Mouse (Mus musculus) bone marrow macrophage, adult 2 months (primary cell): ENCODE measurements at regions not wholly inside any gene's neighbourhood (a gene's known extent, or its start where the extent isn't known, plus 50 kb on each side); places are given as distances from the start of the nearest gene placed in this dataset.

Source experiments
- CTCF ChIP-seq: IDR thresholded peaks from 2 replicates; pipeline ENCODE4 v1.5.1; 2012; ENCODE audit warnings: low read depth, mild to moderate bottlenecking, low read length, moderate library complexity
- POLR2A ChIP-seq: IDR thresholded peaks from 2 replicates; pipeline ENCODE4 v1.6.1; 2012; ENCODE audit warnings: mild to moderate bottlenecking, low read depth, low read length, borderline replicate concordance

- TF ChIP-seq CTCF = no peak
- no peak for TF ChIP-seq POLR2A
Observed at GRCm38 (mm10) chr12:99639847-99640213, 76.4 kb upstream of the Foxn3 start.
